Mouse (Mus musculus): ENCODE measurements at regions not wholly inside any gene's neighbourhood (a gene's known extent, or its start where the extent isn't known, plus 50 kb on each side); places are given as distances from the start of the nearest gene placed in this dataset.

DNA sequence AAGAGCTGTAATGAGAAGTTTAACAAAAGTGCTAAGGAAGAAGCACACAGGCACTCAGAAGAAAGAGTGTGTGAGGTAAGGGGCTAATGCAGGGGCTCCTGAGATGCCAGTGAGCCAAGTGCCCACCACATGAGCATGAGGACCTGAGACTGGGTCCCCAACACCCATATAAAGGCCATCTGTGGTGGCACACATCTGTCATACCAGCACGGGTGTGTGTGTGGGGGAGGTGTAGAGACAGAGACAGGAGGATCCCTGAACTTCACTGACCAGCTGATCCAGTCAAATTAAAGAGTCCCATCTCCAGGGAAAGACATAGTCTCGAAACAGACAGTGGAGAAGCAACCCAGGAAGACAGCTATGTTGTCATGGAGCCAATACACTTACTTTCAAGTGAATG is 70.6 kb upstream of the Gli2 start:
- Histone ChIP-seq H3K36me3 (no peaks in the 10 kb centered on the region), H3K4me3 (no peak overlapping the region), H3K27me3 (no peaks in the 10 kb centered on the region), H3K4me1 (no peaks in the 10 kb centered on the region), H3K9ac (replicated peaks) (no peak overlapping the region), H3K9me3 (no peaks in the 10 kb centered on the region), H3K4me2 (replicated peaks) (no peak overlapping the region), H3K27ac (replicated peaks) (no peak overlapping the region)
- 86% methylated on average over 2 of the region's 2 CpGs for WGBS
- ATAC-seq (replicated peaks) = no peak

DNA sequence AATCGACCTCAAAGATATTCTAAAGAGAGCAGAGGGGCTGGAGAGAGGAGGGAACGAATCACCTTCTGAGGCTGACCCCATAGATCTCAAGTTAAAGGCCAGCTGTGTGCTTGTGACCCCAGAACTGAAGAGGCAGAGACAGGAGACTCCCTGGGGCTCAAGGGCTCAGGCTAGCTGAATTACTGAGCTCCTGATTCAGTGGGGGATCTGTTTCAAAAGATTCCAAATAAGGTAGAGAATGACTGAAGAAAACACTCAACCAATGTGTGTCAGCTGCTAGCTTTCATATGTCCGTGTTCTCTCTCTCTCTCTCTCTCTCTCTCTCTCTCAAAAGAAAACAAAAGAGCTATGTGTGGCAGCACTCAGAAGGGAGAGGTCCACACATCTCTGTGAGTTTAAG is 70.0 kb upstream of the Gli2 start:
- no peak overlapping the region for H3K4me3 ChIP-seq
- no peaks in the 10 kb centered on the region for H3K4me1 ChIP-seq
- 30% methylated on average over 3 of the region's 3 CpGs for WGBS
- no peaks in the 10 kb centered on the region for H3K36me3 ChIP-seq
- no peak overlapping the region for H3K4me2 ChIP-seq (replicated peaks)
- no peak overlapping the region for H3K27ac ChIP-seq (replicated peaks)
- no peak for ATAC-seq (replicated peaks)
- no peaks in the 10 kb centered on the region for H3K9me3 ChIP-seq
- no peaks in the 10 kb centered on the region for H3K27me3 ChIP-seq
- no peak overlapping the region for H3K9ac ChIP-seq (replicated peaks)

DNA sequence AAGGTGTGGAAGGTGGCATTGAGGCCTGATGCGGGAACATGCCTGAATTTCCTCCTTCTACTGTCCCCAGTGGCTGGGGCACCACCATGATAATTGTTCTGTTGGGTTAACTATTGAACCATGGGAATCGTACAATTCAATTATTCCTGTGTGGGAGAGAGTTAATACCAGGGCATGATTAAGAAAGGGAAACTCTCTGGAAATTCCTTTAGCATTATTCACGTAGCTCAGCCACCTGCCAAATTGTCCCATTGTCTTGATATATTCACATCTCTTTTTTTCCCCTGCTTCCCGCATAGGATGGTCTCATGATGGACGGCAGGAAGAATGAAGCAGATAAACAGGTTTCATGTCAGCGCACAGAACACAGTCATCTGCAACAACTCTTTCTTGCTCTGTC is 69.6 kb upstream of the Gli2 start:
- no peak overlapping the region for H3K4me3 ChIP-seq
- no peak overlapping the region for H3K4me2 ChIP-seq (replicated peaks)
- no peak for ATAC-seq (replicated peaks)
- no peaks in the 10 kb centered on the region for H3K36me3 ChIP-seq
- H3K27ac ChIP-seq (replicated peaks) = no peak overlapping the region
- H3K9ac ChIP-seq (replicated peaks) = no peak overlapping the region
- no peaks in the 10 kb centered on the region for H3K27me3 ChIP-seq
- 60% methylated on average over 6 of the region's 6 CpGs for WGBS
- H3K4me1 ChIP-seq = no peaks in the 10 kb centered on the region
- H3K9me3 ChIP-seq = no peaks in the 10 kb centered on the region

DNA sequence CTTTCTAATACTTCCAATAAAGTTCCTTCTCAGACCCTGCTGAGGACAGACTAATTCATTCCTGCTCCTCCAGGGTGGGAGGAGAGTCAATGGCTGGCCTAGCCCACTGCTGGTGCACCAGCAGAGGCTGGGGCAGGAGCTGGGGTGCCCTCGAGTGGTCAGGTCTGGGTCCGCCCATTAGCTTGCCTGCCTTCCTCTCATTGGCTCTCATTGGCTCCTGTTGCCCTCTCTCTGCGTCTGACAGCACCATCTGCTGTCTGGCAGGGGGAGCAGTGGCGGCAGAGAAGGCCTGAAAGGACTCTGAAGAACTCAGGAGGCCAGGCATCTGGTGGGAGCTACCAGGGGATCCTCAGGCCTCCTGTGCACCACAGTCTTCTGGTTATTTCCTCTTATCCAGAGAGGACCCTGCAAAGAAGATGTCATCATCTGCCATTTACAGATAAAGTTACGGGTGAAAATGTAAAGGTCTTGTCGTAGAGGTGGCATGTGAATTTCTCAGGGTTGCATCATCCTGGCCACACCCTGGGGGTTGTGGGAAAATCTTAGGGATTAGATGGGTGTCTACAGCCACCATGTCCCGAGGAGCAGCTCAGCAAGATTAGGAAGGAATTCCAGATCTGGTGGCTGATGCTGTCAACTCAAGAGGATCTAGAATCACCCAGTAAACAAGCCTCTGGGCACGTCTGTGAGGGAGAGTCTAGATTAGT is 66.6 kb upstream of the Gli2 start:
- 45% methylated on average over 8 of the region's 8 CpGs for WGBS
- Histone ChIP-seq H3K27me3 (no peaks in the 10 kb centered on the region), H3K4me2 (replicated peaks) (no peak overlapping the region), H3K27ac (replicated peaks) (no peak overlapping the region), H3K9ac (replicated peaks) (no peak overlapping the region), H3K4me1 (no peaks in the 10 kb centered on the region), H3K36me3 (no peaks in the 10 kb centered on the region), H3K4me3 (no peak overlapping the region), H3K9me3 (no peaks in the 10 kb centered on the region)
- no peak for ATAC-seq (replicated peaks)

DNA sequence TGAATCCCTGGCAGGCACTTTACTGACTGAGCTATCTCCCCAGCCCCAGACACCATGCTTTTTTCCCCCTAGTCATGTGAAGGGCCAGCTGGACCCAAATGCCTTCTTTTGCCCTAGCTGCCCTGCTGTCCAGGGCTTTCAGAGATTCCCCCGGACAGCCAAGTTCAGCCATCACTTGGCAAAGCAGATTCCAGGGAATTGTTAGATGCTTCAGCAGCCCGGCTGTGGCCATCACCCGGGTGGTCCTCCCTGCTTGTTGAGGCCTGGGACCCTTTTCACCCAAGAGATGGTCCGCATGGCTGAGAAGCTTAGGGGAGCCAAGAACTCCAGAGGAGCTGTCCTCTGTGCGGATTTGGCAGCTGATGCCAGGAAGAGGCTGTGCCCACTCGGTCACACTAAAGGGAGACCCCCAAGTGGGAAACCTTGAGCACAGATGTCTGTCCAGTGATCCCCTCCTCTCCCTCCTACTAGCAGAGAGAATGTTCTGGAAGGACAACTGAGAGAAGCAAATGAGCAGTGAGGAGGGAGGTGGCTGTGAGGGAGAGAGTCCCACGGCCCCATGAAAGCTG is 61.8 kb upstream of the Gli2 start:
- Histone ChIP-seq H3K4me1 (no peaks in the 10 kb centered on the region), H3K4me3 (no peak overlapping the region), H3K27me3 (no peaks in the 10 kb centered on the region), H3K9ac (replicated peaks) (no peak overlapping the region), H3K9me3 (no peaks in the 10 kb centered on the region), H3K27ac (replicated peaks) (no peak overlapping the region), H3K4me2 (replicated peaks) (no peak overlapping the region), H3K36me3 (no peaks in the 10 kb centered on the region)
- 82% methylated on average over 7 of the region's 7 CpGs for WGBS
- ATAC-seq (replicated peaks) = no peak

DNA sequence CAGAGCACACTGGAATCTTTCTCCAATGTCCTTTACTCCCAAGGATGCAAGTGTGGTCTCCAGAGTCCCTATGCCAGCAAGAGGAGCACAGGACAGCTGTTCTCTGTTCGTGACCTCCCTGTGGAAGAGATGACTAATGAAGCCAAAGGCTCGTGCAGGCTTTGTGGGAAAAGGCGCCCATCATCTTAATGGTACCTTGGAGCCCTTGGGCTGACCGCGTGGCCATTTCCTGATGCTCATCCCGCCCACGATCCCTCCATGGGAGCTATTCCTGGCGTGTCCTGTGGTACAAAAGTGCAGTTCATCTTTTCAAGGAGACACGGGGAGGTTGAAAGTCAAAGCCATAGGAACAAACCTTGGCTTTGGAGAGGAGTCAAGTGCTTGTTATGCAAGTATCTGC is 55.2 kb upstream of the Gli2 start:
- 88% methylated on average over 9 of the region's 9 CpGs for WGBS
- no peak overlapping the region for H3K27ac ChIP-seq (replicated peaks)
- H3K27me3 ChIP-seq = no peaks in the 10 kb centered on the region
- no peaks in the 10 kb centered on the region for H3K4me1 ChIP-seq
- H3K4me2 ChIP-seq (replicated peaks) = no peak overlapping the region
- H3K9me3 ChIP-seq = no peaks in the 10 kb centered on the region
- no peak overlapping the region for H3K9ac ChIP-seq (replicated peaks)
- ATAC-seq (replicated peaks) = no peak
- no peaks in the 10 kb centered on the region for H3K36me3 ChIP-seq
- H3K4me3 ChIP-seq = no peak overlapping the region

DNA sequence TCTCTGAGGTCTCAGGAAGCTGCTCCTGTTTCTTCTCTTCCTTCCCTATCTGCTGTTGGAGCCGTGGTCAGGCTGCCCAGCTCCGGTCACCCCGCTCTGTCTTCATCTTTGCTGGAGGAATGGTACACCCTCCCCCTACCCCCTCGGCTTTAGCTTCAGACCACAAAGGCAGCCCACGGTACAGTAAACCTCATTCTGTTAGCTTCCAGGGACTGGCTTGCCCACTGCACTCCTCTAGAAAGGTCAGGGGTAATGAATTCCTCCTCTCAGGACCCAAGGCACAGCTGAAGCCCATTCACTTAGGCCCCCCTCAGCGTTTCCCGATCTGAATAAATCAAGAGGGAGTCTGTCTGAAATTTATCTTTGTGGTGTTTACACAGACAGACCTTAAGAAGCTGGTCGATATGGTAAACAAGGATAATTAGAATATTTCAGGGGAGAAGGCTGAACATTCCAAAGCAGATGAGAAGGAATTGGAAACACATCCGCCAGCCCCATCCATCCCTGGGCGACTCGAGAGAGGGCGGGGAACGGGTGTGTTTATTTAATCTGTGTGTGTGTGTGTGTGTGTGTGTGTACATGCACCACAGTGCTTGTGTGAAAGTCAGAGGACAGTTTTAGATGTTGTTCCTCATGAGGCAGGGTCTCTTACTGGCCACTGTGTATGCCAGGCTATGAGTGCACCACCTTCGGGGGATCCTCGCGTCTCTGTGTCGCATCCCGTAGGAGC is 53.0 kb upstream of the Gli2 start:
- Histone ChIP-seq H3K27me3 (no peaks in the 10 kb centered on the region), H3K27ac (replicated peaks) (no peak overlapping the region), H3K9ac (replicated peaks) (no peak overlapping the region), H3K9me3 (no peaks in the 10 kb centered on the region), H3K4me1 (no peaks in the 10 kb centered on the region), H3K4me3 (no peak overlapping the region), H3K4me2 (replicated peaks) (no peak overlapping the region), H3K36me3 (no peaks in the 10 kb centered on the region)
- no peak for ATAC-seq (replicated peaks)
- WGBS = 75% methylated on average over 18 of the region's 18 CpGs

Data from forebrain, embryonic 15.5 days (tissue).